Mouse (Mus musculus): ENCODE results near the gene Cacng3.

DNA sequence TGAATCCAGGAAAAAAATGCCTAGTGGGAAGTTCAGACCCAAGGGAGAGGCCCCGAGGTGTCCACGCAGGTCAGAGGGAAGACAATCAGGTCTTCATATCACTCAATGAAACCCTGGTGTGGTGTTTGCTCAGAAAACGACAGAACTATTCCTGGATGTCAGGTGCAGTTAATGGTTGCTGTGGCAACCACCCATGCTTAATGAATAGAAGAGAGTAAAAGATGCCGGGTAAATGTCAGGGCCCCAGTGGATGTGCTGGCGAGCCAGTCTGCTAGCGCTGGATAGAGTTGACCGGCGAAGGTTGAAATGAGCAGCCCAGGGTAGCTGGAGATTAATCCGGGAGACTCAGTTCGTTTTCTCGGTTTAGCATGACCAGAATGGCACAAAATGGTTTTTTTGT is 65.0 kb downstream of the Cacng3 start:
- TF ChIP-seq POLR2A (IDR thresholded peaks at IDR 0.05; ENCODE audit: extremely low read depth, insufficient read depth, low read length) (no peak), CTCF (IDR thresholded peaks at IDR 0.05; ENCODE audit: extremely low read depth, insufficient read depth, low read length) (no peak)

Measured in cortical plate, adult 2 months (tissue).